Mouse (Mus musculus): Measurements from ENCODE around the gene Zzef1.

- no peak for TF ChIP-seq POLR2A (IDR thresholded peaks at IDR 0.05; ENCODE audit: low read depth, low read length)
- TF ChIP-seq CTCF (conservative IDR thresholded peaks at IDR 0.05; ENCODE audit: insufficient read depth, insufficient read length, low read depth, low read length) = no peak
Observed at GRCm38 (mm10) chr11:72861236-72861635, 65.2 kb downstream of the Zzef1 start.
